Mouse (Mus musculus) right cerebral cortex, postnatal 25 days (tissue): ENCODE data around the gene Phf20.
"Not testable (repeated sequence)": the region's sequence is repeated elsewhere in the genome, so short reads cannot be mapped to it uniquely, and the experiment has no call there.

ENCODE experiments used
- DNase-seq: peaks from one replicate; pipeline ENCODE4 v3.0.0; 2022

The Phf20 gene

GRCm38 (mm10) chr2:156196302-156197128, at the start of gene Phf20:
Gene Phf20 (plus strand): TSS chr2:156196466.
- peak; percentile 97 for DNase-seq

GRCm38 (mm10) chr2:156147316-156147915, 48.9 kb upstream of the Phf20 start:
- DNase-seq, result no peak

GRCm38 (mm10) chr2:156151538-156151937, 44.7 kb upstream of the Phf20 start:
- DNase-seq, result no peak

- DNase-seq, result no peak
Observed at GRCm38 (mm10) chr2:156165478-156165877, 30.8 kb upstream of the Phf20 start.

- DNase-seq, result no peak
Observed at GRCm38 (mm10) chr2:156166557-156166956, 29.7 kb upstream of the Phf20 start.

- DNase-seq, result no peak
Observed at GRCm38 (mm10) chr2:156177079-156177478, 19.2 kb upstream of the Phf20 start.

- no peak for DNase-seq
Observed at GRCm38 (mm10) chr2:156177651-156178050, 18.6 kb upstream of the Phf20 start.

- DNase-seq, result peak; percentile 77
Observed at GRCm38 (mm10) chr2:156179046-156179795, 17.0 kb upstream of the Phf20 start.

GRCm38 (mm10) chr2:156179796-156180093, 16.5 kb upstream of the Phf20 start:
- no peak for DNase-seq

GRCm38 (mm10) chr2:156180094-156180821, 16.0 kb upstream of the Phf20 start, which contains the start of gene Rbm39:
Gene Rbm39 (minus strand): TSS chr2:156180238.
- DNase-seq, result peak; percentile 100

- no peak for DNase-seq
Observed at GRCm38 (mm10) chr2:156180824-156181590, 15.3 kb upstream of the Phf20 start.

- no peak for DNase-seq
Observed at GRCm38 (mm10) chr2:156181592-156181991, 14.7 kb upstream of the Phf20 start.

GRCm38 (mm10) chr2:156189241-156189640, 7.0 kb upstream of the Phf20 start:
- DNase-seq, result not testable (repeated sequence)

GRCm38 (mm10) chr2:156190004-156190896, 6.0 kb upstream of the Phf20 start:
- no peak for DNase-seq

GRCm38 (mm10) chr2:156191540-156191939, 4.7 kb upstream of the Phf20 start:
- no peak for DNase-seq

- DNase-seq, result no peak
Observed at GRCm38 (mm10) chr2:156192068-156192467, 4.2 kb upstream of the Phf20 start.

- no peak for DNase-seq
Observed at GRCm38 (mm10) chr2:156193066-156193862, 3.0 kb upstream of the Phf20 start.

GRCm38 (mm10) chr2:156194571-156194970, 1.7 kb upstream of the Phf20 start:
- DNase-seq, result no peak

GRCm38 (mm10) chr2:156197129-156197911, 1.1 kb downstream of the Phf20 start:
- DNase-seq, result no peak
